Mouse (Mus musculus) cerebellum, adult 2 months (tissue): ENCODE results near the gene Fhit.

Experiments
- CTCF ChIP-seq: fragments of 200-500 bp; IDR thresholded peaks from 2 replicates; pipeline ENCODE4 v1.5.1; 2011; ENCODE audit warnings: low read depth, mild to moderate bottlenecking, control low read depth, low read length, moderate library complexity, borderline replicate concordance; ENCODE audit not compliant: insufficient read depth
- POLR2A ChIP-seq: fragments of 200-500 bp; IDR thresholded peaks from 2 replicates; pipeline ENCODE4 v1.6.1; 2011; ENCODE audit warnings: low read length, control low read depth, borderline replicate concordance; ENCODE audit not compliant: insufficient read depth

DNA sequence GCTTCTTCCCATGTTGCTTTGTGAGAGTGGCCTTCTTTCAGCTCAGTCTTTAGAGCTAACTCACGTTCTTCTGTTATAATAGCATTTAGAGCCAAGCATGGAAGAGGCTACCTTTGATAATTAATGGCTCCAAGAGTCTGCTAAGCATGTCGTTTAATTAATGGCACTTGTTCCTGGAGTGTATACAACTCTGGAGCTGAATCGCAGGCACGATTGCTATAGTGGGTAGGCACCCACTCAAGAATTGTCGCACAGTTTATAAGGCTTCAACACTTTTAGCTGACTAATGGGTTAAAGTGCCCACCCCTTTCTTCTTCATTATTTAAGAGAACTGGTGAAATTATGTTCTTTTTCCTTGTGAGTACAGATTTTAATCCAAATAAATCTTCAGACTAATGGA is 1605.5 kb downstream of the Fhit start:
- TF ChIP-seq POLR2A = no peak
- TF ChIP-seq CTCF = no peak
